Mouse (Mus musculus) central nervous system, embryonic 14 days (tissue): Measurements from ENCODE around the gene Ipo8. TPM values are rescaled to one million over a fixed set of nuclear protein-coding genes. Genes with fewer than 3 reads are reported as not detected.

Experiments used
- polyA plus RNA-seq: library from polyadenylated mRNA; depleted of rRNA; stranded (reverse); fragments of >200 nt; gene quantifications from 2 replicates; pipeline ENCODE4 v1.2.3, GENCODE M21; 2012; rRNA removed

The Ipo8 gene
- polyA plus RNA-seq, result 19.2 and 19.5 TPM in 2 replicates

DNA sequence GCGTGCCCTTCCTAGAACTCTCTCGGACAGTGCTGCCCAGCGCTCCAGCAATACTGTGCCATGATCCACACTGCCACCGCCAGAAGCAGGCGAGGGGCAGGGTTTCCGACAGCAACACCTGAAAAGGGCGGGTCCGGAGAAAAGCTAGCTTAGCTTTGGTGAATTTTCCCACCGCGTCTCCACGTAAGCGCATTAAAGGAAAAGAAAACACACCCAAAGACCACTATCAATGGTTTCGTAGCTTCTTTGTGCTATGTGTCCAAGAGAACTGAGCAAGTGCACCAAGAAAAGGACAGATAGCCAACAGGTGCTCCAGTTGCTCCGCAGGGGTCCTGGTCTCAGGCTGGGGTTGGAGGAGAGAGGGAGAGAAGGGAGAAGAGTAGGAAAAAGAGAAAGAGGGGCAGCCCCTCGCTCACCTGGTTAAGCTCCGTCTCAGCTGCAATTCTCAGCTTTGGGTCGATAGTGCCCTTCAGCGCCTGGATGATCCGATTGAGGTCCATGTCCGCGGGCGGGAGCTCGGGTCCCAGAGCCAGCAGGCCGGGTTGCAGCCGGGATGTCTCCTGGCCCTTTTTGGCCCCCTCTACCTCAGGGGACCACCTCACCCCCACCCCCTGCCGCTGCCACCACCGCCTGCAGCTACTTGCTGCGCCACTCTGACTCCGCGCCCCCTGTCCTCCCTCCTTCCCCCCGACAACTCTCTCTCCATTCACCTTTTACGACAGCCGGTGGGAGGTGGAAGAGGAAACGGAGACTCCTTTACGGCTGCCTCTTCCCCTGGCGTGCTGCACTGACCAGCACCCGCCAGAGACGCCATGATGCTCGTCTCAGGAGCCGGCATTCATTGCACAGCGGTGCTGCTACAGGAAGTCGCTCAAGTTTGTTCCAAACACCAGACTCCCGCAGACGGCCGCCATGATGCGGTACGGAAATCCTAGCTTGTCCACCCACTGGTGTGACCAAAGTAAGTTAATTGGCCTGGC lies at the start of gene Ipo8:
Gene Ipo8, minus strand, starts transcription at position 720 of the 980 bp plus-strand sequence.

Other genes starting within 250 kb of the Ipo8 start
- 30.9 and 31.1 TPM in 2 replicates for gene Caprin2, start 64.8 kb upstream of the Ipo8 start, polyA plus RNA-seq
- gene Sinhcaf, start 115.0 kb upstream of the Ipo8 start, polyA plus RNA-seq, result 42.3 and 56.8 TPM in 2 replicates